Mouse (Mus musculus) left cerebral cortex, postnatal 36 days (tissue): ENCODE measurements around the gene Hspb6. TPM values are rescaled to one million over a fixed set of nuclear protein-coding genes. Genes with fewer than 3 reads are reported as not detected.

ENCODE experiments used
- DNase-seq, 2 experiments: peaks; one replicate each; pipeline ENCODE4 v3.0.0; 2021 to 2022; ENCODE audit warnings: low spot score in 2 of 2, mixed read lengths in 1 of 2
- intact Hi-C: fragments of 180-260 bp; cut with DNase I; formaldehyde crosslinking; loops from one replicate; pipeline ENCODE4 v1.15.1; 2025
- total RNA-seq, 2 experiments: library from RNA; stranded (reverse); gene quantifications; 2 replicates each; pipeline ENCODE4 v1.2.3; 2021

The Hspb6 gene
- total RNA-seq = 1 to 10 TPM; 4.2 to 5.1 TPM

- intact Hi-C loops = no loop called here
- DNase-seq = peak; percentile 94 to 95
Observed at GRCm38 (mm10) chr7:30552102-30553020, at the start of gene Hspb6, which contains the start of gene Proser3. Hspb6 (plus strand) TSS chr7:30552178. Proser3 (minus strand) TSS chr7:30552299.

- intact Hi-C loops = no loop called here
- DNase-seq = no peak
Observed at GRCm38 (mm10) chr7:30508061-30508460, 43.9 kb upstream of the Hspb6 start.

- DNase-seq = no peak
- intact Hi-C loops = no loop called here
Observed at GRCm38 (mm10) chr7:30515003-30515760, 36.8 kb upstream of the Hspb6 start.

- intact Hi-C loops = no loop called here
- DNase-seq = no peak
Observed at GRCm38 (mm10) chr7:30518325-30518724, 33.7 kb upstream of the Hspb6 start.

GRCm38 (mm10) chr7:30520396-30520795 is 31.6 kb upstream of the Hspb6 start:
- intact Hi-C loops = no loop called here
- DNase-seq = no peak

GRCm38 (mm10) chr7:30520856-30521255 is 31.1 kb upstream of the Hspb6 start:
- intact Hi-C loops = no loop called here
- DNase-seq = no peak

GRCm38 (mm10) chr7:30522871-30523270 is 29.1 kb upstream of the Hspb6 start:
- intact Hi-C loops = no loop called here
- no peak for DNase-seq

- no peak for DNase-seq
- intact Hi-C loops = no loop called here
Observed at GRCm38 (mm10) chr7:30524487-30524886, 27.5 kb upstream of the Hspb6 start.

- intact Hi-C loops = no loop called here
- DNase-seq = no peak
Observed at GRCm38 (mm10) chr7:30525954-30526353, 26.0 kb upstream of the Hspb6 start.

- intact Hi-C loops = no loop called here
Observed at GRCm38 (mm10) chr7:30526399-30526798, 25.6 kb upstream of the Hspb6 start.

GRCm38 (mm10) chr7:30526981-30527380 is 25.0 kb upstream of the Hspb6 start:
- DNase-seq = no peak
- intact Hi-C loops = no loop called here

More at GRCm38 (mm10) chr7:30526399-30526798, 25.6 kb upstream of the Hspb6 start:
- no peak for DNase-seq

- intact Hi-C loops = loop anchor here (10.0 kb wide), 1 partner anchor 87 kb away; the partner anchor contains the start of gene Aplp1
Observed at GRCm38 (mm10) chr7:30531291-30531815, 20.6 kb upstream of the Hspb6 start.

GRCm38 (mm10) chr7:30532931-30533330 is 19.0 kb upstream of the Hspb6 start:
- no peak for DNase-seq
- intact Hi-C loops = loop anchor here (10.0 kb wide), 1 partner anchor 88 kb away; the partner anchor contains the start of gene Aplp1

More at GRCm38 (mm10) chr7:30531291-30531815, 20.6 kb upstream of the Hspb6 start:
- DNase-seq = peak; percentile 70 to 72

- intact Hi-C loops = loop anchor here (10.0 kb wide), 1 partner anchor 89 kb away; the partner anchor contains the start of gene Aplp1
- DNase-seq = peak in 1 of 2 experiments; percentile 57
Observed at GRCm38 (mm10) chr7:30533941-30534632, 17.9 kb upstream of the Hspb6 start.

- intact Hi-C loops = loop anchor here (5.0 to 10.0 kb wide), 2 partner anchors 43 to 90 kb away; partner anchors contain the start of genes Aplp1 and Prodh2
Observed at GRCm38 (mm10) chr7:30534633-30535577, 17.1 kb upstream of the Hspb6 start, which contains the start of gene Arhgap33. Arhgap33 (minus strand) TSS chr7:30535060.

GRCm38 (mm10) chr7:30540572-30540971 is 11.4 kb upstream of the Hspb6 start:
- DNase-seq = no peak
- intact Hi-C loops = no loop called here

More at GRCm38 (mm10) chr7:30534633-30535577, 17.1 kb upstream of the Hspb6 start, which contains the start of gene Arhgap33:
- peak; percentile 95 to 97 for DNase-seq

- no peak for DNase-seq
- intact Hi-C loops = no loop called here
Observed at GRCm38 (mm10) chr7:30544327-30544726, 7.7 kb upstream of the Hspb6 start.

GRCm38 (mm10) chr7:30549880-30550279 is 2.1 kb upstream of the Hspb6 start:
- intact Hi-C loops = no loop called here
- no peak for DNase-seq
